Mouse (Mus musculus) adrenal gland, postnatal 36 days (tissue): ENCODE measurements at regions not wholly inside any gene's neighbourhood (a gene's known extent, or its start where the extent isn't known, plus 50 kb on each side); places are given as distances from the start of the nearest gene placed in this dataset.

ENCODE experiments used
- DNase-seq, 2 experiments: peaks; one replicate each; pipeline ENCODE4 v3.0.0; 2021; ENCODE audit warnings: mixed read lengths in 1 of 2

DNA sequence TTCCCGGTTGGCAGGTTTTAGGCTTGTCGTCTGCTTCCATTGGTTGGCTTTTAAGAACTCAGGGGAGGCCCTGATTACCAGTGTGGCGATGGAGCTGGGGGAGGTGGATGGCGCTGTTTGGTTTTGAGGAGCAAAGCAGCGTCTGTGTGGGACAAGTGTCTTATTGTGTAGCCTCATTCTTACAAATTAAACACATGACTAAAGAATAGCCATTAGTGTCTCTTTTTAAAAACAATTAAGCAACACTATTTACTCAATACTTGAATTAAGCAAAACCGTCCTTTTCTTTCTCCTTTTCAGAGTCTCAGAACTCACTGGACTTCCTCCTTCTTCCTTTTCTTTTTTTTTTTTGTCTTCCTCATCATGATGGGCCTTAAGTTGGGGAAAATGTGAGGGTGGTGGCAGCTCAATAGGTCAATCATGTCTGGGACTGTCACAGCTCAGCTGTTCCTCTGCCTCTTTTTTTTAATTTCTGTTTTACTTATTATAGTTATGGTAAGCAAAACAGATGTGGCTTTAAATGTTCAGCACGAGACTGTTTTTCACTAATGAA is 89.1 kb downstream of the Kcnrg start:
- DNase-seq: no peak

DNA sequence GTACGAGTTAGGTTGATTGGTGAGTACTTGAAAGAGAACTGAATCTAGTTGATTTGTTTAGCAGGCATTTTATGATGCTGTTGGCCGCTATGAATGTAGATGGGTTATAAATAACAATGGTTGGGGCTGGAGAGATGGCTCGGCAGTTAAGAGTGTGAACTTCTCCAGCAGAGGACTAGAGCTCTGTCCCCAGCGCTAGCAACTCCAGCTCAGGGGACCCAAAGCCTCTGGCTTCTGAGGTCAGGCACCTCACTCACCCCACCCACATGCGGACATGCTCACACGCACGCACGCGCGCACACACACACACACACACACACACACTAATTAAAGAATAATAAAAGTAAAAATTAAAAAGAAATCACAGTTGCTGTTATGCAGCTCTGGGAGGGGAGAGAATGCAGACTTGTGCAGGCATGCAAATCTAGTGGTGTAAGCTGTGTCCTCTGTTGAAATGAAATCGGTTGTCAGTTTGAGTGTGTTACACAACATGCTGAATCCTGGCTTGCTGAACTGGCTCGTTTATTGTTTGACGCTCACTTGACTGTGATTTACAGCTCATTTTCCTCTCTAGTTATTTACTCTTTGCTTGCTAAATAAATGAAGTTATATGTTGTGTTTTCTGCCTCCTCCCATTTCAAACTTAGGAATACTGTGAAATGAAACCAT is 89.8 kb downstream of the Kcnrg start:
- DNase-seq: no peak

DNA sequence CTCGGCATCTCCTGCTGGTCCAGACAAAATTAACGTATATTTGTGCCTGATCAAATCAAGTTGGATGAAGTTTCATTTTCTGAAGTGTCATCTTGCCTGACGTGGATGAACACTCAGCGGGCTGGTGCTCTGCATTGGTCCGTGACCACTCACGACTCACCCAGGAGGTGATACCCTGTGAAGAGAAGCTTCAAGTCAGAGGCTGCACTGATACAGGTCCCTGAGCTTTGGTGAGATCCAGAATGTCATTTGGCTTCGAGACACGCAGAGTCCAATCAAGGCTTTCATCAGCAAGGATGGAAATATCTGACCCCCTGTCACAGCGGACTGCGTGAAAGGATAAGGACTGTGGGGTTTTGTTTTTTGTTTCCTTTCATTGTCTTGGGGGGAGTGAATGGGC is 90.4 kb downstream of the Kcnrg start:
- no peak for DNase-seq

DNA sequence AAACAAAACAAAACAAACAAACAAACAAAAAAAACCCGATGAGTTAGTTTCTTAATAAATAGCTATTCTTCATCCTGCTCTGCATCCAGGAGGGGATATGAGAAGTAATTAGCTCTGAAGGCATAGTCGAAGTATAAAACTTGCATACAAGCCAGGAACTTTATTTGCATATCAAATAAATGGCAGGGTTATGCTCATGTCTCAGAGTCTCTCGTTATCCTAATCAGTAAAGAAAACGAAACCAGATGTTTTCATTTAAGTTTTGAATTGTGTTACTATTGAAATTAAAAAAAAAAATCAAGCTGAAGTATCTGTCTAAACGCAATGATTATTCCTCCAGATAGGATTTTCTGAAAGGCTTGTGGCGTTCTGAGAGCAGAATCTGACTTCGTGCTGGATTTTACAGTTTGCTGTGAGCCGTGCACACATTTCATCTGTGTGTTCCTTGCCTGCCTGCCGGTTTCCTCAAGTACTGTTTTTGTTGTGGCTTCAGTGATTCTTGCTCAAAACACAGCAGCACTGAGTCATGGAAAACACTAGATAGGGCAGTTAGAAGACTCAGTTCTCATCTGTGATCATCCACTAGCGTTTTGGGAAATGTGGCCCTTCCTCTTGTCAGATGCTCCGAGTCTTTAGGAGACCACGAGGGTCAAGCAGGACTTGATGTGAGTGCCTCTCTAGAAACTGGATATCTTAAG is 91.2 kb downstream of the Kcnrg start:
- DNase-seq: no peak

DNA sequence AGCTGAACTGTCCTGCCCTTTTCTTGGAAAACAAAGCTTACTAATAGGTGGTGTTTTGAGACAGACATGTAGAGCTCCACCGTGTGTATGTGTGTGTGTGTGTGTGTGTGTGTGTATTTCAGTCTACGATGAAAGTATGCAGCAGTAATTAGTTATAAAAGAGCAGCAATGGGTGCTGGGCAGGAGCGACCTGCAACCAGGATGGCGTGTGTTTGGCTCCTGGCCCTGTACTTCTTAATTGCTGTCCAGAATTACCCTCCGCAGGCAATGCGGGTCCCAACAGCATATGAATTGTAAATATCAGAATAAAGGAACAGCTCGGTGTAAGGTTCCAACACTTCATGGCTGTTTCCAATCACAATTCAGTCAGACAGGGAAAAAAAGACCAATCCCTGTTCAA is 92.4 kb downstream of the Kcnrg start:
- no peak for DNase-seq

DNA sequence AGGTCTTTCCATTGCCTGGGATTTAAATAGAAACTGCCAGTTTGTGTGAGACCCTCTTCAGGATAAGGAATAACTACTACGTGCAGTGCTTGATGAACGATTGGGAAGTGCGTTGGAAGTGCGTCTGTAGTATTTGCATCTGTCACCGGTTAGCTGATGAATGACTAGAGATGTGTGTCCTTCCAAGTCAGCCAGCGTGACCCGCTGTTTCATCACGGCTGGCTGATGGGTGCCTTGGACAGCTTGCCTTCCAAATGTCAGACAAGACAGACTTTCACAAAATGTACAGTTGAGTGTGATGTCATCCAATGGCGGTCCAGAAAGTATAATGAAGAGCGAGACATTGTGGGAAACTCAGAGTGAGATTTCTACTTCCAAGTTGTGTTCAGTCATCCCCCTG is 93.9 kb downstream of the Kcnrg start:
- DNase-seq: peak in 1 of 2 experiments; percentile 46

DNA sequence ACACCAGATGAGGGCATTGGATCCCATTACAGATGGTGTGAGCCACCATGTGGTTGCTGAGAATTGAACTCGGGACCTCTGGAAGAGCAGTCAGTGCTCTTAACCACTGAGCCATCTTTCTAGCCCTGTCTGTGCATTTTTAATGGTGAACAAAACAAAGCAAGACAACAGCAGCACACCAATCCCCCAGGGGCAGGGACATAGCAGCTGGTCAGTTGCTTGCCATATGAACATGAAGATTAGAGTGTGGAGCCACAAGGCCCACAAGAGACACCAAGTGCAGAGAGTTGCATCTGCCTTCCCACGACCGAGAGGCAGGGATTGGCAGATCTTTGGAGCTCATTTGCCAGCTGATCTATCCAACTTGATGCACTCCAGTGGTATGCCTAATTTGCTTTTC is 96.7 kb downstream of the Kcnrg start:
- no peak for DNase-seq

DNA sequence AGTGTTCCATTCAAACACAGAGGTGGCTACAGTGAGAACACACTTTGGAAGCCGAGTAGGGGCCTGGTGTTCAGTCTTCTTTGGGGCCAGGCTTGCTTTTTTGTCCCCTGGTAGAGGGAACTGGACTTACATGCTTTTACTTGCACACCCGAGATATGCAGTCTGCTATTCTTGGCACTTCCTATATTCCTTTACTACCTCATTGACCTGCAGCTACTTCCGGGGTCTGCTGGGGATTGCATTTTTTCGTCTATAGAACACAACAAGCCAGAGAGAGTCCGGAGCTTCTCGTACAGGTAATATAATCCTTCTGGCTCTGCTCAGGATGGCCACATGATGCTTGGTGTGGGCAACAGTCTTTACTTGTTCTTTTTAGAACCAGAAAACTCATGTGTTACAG is 99.7 kb downstream of the Kcnrg start:
- DNase-seq: no peak

DNA sequence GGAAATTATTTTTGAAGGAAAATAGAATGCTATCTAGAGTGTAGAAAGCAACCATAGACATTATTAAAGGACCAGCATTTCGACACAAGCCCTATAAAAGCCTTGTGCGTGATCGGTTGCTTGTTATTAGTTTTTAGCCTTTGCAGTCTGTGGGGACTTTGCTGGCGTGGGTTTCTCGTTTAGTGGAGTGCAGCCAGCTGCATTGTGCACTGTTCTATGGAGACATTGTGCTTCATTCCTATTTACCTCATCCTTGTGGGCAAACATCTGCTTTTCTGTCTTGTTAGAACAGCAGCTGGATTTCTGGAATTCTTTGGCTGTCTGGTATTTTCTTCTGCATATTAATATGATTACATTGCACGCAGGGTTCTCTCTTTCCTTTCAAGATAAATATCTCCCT is 101.1 kb downstream of the Kcnrg start:
- DNase-seq: no peak

DNA sequence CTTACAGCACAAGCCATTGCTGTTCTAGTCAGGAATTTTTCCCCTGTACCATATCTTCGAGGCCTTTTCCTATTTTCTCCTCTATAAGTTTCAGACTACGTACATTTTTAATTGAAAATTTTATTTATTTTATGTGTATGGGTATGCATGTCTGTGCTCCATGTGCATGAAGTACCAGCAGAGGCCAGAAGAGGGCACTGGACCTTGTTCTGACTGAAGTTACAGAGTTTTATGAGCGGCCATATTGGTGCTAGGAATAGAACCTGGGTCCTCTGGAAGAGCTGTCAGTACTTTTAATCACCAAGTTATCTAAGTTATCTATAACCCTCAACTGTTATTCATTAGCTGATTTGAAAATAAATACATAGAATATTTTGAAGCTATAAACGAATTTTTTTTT is 108.5 kb downstream of the Kcnrg start:
- DNase-seq: no peak

DNA sequence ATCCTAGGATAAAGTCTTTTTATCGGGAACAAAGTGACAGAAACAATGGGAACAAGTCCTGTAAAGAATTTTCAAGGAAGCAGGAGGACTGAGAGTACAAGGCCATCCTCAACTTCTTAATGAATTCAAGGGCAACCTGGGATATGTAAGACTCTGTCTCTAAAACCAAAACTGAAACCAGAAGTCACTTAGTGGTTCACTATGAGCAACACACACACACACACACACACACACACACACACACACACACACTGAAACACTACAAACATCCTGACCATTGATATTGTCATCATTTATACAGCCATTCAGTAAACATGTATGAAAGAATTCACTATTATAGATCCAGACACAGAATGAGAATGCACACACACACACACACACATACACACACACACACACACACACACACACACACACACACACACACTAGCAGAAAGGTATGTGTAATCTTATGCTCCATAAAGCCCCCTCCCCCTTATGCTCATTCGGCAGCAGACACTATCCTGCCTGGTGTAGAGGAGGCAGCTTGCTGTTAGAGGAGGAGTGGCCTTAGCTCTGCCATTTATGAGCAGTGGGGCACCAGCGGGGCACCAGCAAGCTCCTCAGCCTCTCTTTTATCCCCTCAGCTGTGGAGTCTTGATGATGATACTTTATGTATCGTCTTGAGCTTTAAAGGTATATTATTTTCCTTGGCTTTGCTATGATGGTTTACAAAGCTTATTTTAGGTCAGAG is 111.3 kb downstream of the Kcnrg start:
- DNase-seq: no peak

DNA sequence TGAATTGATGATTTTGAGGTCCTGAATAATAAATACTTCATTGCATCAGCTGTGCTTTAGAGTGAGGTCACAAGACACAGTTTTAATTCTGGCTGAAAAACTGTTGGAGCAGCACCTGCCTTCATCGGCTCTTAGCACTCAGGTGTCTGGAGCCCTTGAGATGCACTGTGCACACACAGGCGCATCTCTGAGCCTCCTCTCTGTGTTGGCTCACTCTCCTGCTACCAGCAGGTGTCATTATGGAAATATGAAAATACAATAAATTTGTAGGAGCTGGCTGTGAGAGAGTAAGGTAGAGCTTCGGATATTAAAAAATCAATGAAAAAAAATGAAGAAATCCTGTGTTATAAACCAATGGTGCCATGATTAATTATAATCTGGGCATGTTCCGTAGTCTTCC is 114.0 kb downstream of the Kcnrg start:
- DNase-seq: no peak

DNA sequence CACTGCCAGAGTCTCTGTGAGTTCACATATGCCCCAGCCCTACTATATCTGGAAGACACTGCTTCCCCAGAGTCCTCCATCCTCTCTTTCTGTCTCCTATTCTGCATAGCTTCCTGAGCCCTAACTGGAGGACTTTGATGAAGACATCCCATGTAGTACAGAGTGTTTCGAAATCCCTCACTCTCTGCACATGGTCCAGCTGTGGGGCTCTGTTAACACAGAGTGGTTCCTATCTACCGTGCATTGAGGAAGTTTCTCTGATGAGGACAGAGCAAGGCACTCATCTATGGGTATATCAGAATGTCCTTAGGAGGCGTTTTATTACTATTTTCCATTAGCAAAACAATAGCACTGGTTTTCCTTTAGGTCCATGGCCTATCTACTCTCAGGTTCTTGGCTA is 117.7 kb downstream of the Kcnrg start:
- no peak for DNase-seq

DNA sequence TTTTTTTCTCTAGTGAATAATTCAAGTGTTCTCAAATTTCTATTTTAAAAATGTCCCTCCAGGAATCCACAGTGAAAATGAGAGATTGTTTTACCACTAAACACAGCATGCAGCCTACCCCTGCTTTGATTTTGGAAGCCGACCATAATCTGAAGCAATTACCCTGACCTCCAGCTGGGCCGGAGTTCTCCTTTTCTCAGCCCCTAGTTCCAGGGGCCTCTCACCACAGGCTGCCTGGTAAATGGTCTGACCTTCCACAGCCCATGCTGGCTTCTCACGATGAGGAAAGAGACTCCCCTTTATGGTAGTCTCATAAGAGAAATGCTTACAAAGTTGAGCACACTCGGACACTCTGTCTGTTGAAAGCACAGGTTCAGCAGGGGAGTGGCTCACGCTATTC is 121.3 kb downstream of the Kcnrg start:
- DNase-seq: no peak

DNA sequence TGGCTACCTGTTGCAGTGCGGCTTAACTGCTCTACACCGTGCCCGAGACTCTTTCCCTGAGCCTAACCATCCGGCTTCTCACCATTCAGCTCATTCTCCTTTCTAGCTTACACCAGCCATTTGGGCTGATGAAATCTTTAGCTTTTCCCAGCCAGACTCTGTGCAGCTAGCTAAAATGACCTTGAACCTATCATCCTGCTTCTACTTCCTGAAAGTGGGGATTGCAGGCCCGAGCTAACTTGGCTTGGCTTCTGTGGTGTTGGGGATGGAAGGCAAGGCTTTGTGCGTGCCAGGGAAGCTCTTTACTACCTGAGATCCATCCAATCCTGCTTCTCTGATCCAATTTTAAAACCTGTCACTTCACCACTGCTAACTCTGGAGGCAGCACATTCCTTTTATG is 128.3 kb downstream of the Kcnrg start:
- peak in 1 of 2 experiments; percentile 18 for DNase-seq

DNA sequence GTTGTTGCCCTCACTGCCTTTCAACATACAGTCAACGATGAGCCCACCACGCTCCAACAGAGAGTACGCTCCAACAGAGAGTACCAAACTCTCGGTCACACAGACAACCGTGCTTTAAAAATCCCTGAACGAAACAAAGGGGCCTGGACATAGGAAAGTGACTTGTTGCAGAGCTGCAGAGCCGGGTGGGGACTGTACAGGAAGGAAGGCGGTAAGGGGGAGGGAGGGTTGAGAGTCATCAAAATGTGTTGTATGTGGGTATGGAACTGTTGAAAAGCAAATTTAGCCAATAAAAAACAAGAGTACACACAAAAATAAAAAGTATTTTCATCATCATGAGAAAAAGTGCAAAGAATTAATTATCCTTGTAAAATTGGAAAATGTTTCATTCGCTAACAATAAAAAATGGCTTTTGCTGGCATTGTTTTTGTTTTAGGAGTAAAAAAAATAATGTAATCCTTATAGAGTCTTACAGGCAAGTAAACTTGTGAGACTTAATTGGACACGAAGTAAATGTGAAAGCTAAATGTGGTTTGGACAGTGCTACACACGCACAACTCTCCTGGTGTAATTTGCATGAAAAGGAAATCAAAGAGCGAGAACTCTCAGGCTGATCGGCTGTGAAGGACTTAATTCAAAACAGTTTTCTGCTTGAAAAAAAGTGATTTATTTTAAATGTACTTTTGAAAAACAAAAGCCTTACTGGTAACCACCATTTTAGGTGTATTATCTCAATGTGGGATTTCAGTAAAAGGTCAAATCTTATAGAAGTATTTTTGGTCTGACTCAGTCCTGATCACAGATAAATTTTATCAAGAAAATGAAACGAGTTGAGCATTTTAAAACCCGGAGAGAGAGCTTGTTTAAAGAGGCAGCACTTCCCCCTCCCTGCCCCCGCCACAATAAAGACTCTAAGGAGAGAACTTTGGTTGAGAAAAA is 129.4 kb downstream of the Kcnrg start:
- peak; percentile 5 to 36 for DNase-seq

DNA sequence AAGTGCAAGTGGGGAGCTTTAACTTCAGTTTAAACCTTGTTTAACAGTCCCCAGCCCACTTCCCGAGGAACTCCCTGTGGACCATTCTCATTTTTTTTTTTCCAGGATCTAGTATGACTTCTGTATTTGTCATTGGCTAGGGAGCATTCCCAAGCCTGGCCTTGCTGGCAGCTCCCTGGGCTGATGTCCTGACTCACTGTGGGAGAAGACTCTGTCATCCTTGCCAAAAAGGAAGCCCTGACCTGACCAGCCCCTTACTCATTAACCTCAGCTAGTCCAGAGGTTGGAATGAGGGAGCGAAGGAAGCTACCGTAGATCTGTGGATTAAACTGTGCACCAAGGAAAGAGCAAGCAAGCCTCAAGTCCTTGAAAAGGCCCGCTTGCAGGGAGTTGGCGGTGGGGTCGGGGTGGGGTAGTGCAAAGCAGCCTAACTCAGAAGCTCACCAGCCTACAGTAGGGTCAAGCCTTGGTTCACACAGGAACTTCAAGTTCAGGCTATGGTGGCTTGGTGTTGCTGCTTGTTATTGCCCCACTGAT is 130.3 kb downstream of the Kcnrg start:
- peak; percentile 59 to 68 for DNase-seq

DNA sequence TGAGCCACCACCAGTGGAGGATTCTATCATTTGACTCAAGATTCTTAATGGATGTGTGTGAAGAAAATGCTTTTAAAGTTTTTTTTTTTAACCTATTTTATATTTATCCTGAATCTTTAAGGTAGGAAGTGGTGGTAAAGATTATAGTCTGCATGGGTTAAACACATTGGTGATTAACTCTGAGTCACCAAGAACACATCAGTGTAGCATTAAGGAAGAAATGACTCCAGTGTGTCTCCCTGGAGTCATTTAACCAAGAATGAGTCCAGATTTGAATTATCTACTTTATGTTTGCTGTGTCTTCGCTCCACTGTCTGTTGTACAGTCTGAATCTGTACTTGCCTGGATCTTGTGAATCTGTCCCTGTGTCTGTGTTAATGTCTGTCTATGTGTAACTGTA is 132.2 kb downstream of the Kcnrg start:
- no peak for DNase-seq

DNA sequence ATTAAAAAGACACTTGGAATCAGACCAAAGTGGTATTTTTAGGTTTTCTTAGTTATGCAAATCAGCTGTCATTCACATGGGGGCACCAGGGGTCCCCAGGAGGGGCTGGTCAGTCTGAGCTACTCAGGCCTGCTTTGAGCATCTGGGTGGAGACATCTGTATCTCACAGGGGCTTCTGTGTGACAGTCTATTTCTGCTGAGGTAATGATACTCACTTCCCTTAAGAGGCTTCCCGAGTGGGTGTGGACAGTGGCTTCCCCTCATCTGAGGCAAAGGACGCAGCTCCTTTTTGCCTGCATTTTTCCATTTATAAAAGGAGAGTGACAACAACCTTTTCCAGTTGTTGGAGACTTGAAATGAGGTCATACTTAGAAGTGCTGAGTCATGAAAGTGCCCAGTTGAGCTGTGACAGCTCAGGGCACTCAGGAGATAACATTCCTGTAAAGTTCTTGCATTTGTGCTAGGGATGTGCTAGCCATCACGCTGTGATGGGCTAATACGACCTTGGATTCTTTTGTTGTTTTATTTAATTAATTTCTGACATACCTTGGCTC is 136.7 kb downstream of the Kcnrg start:
- peak in 1 of 2 experiments; percentile 3 for DNase-seq

DNA sequence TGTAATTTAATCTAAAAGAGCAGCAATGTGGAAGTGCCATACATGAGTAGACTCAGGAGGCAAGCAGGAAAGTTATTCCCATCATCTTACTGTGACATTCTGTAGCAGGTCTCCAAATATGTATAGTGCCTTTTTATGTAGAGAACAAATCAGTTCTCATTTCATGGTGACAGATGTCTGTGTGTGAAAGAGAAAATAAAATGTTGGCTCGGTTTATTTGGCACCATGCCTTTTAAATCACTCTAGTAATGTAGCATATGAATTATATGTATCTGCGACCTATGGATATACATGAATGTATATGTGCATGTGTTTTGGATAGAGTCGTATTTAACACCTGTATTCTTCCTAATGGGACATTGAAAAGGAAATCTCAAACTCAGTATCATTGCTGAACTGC is 146.2 kb downstream of the Kcnrg start:
- no peak for DNase-seq

DNA sequence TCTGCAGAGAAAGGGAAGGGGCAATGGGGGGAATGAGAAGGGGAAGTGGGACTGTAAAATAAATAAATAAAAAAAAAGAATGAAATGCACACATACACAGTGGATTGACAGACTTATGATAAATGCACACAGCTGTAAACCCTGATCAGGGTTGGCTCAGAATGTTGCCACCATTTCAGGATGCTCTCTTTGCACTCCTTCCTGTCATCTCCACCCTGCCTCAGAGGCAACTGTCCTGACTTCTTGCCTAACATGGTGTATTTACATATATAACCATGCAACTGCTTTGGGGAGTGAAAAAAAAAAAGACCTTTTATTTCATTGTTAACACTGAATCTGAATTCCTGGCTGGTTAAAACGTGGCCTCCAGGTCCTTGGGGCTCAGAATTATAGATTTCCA is 149.4 kb downstream of the Kcnrg start:
- DNase-seq: no peak
